Mouse (Mus musculus) limb, embryonic 11.5 days (tissue): ENCODE measurements around the gene Zap70. TPM values are rescaled to one million over a fixed set of nuclear protein-coding genes. Genes with fewer than 3 reads are reported as not detected.
"Not testable (repeated sequence)": the region's sequence is repeated elsewhere in the genome, so short reads cannot be mapped to it uniquely, and the experiment has no call there.

Experiments
- ATAC-seq: fragments of 200-750 bp; cut with Nextera tagmentation; 2 replicates; pipeline ENCODE4 v1.8.0; 2017; ENCODE audit warnings: low read depth; ENCODE audit not compliant: insufficient number of reproducible peaks, low FRiP score, low TSS enrichment
- DNase-seq: peaks from one replicate; pipeline ENCODE4 v3.0.0-alpha.2; 2015; ENCODE audit warnings: low spot score
- H3K27ac ChIP-seq: fragments of 300-500 bp; sonication (generic); replicated peaks from 2 replicates; pipeline ENCODE4 v1.5.1; 2014; ENCODE audit warnings: low read depth, mild to moderate bottlenecking, low read length
- H3K27me3 ChIP-seq: fragments of 300-500 bp; sonication (generic); 2 replicates; pipeline ENCODE4 v1.6.1; 2014; ENCODE audit warnings: mild to moderate bottlenecking, low read length, mixed read lengths; ENCODE audit not compliant: control insufficient read depth, insufficient read depth
- H3K36me3 ChIP-seq: fragments of 300-500 bp; sonication (generic); 2 replicates; pipeline ENCODE4 v1.6.1; 2014; ENCODE audit warnings: mild to moderate bottlenecking, low read length, moderate library complexity, mixed read lengths; ENCODE audit not compliant: control insufficient read depth, insufficient read depth
- H3K4me1 ChIP-seq: fragments of 300-500 bp; sonication (generic); 2 replicates; pipeline ENCODE4 v1.6.1; 2014; ENCODE audit warnings: low read length, mixed read lengths; ENCODE audit not compliant: control insufficient read depth, insufficient read depth
- H3K4me2 ChIP-seq: fragments of 300-500 bp; sonication (generic); 2 replicates; pipeline ENCODE4 v1.6.1; 2014; ENCODE audit warnings: low read depth, mild to moderate bottlenecking, moderate library complexity; ENCODE audit not compliant: severe bottlenecking
- H3K4me3 ChIP-seq: fragments of 300-500 bp; sonication (generic); 2 replicates; pipeline ENCODE4 v1.5.1; 2014; ENCODE audit warnings: low read depth, low read length
- H3K9ac ChIP-seq: fragments of 300-500 bp; sonication (generic); 2 replicates; pipeline ENCODE4 v1.6.1; 2014; ENCODE audit warnings: mild to moderate bottlenecking, low read length
- H3K9me3 ChIP-seq: fragments of 300-500 bp; sonication (generic); 2 replicates; pipeline ENCODE4 v1.6.1; 2016; ENCODE audit warnings: low read length; ENCODE audit not compliant: control insufficient read depth
- WGBS: fragments of 180-500 bp; shearing (Covaris S2); extraction: QIAGEN DNeasy Blood & Tissue Kit; methylation state at CpG from one replicate; pipeline ENCODE4 v1.1.7; 2014; 5-methylcytosine and 5-hydroxymethylcytosine counted together
- polyA plus RNA-seq: library from polyadenylated mRNA; unstranded; fragments of >200 nt; fragmentation: Nextera tagmentation; extraction: Ambion mirVana; gene quantifications from 2 replicates; pipeline ENCODE4 v1.2.1, GENCODE M21; 2014

The Zap70 gene
- polyA plus RNA-seq, 1 experiment from 2014 or later, result 0.32 TPM

GRCm38 (mm10) chr1:36821918-36822317 lies 60.3 kb downstream of the Zap70 start:
- H3K9me3 ChIP-seq, H3K9ac ChIP-seq, ATAC-seq, H3K4me2 ChIP-seq, H3K27me3 ChIP-seq, DNase-seq, H3K4me1 ChIP-seq, H3K4me3 ChIP-seq, H3K27ac ChIP-seq: not testable (repeated sequence)
- WGBS, result 92% methylated on average over 4 of the region's 4 CpGs
- H3K36me3 ChIP-seq, result peaks cover 13% of the 10 kb centered on the region

GRCm38 (mm10) chr1:36824356-36824755 lies 62.8 kb downstream of the Zap70 start:
- H3K4me1 ChIP-seq, result no peaks in the 10 kb centered on the region
- 94% methylated on average over 5 of the region's 5 CpGs for WGBS
- no peaks in the 10 kb centered on the region for H3K9me3 ChIP-seq
- H3K27me3 ChIP-seq, result no peaks in the 10 kb centered on the region
- no peak overlapping the region for H3K9ac ChIP-seq
- H3K27ac ChIP-seq, result no peak overlapping the region
- peaks cover 12% of the 10 kb centered on the region; the same call in 1 of the 2 replicates for H3K36me3 ChIP-seq
- H3K4me3 ChIP-seq, result no peak overlapping the region
- ATAC-seq (no peak), DNase-seq (no peak)
- H3K4me2 ChIP-seq, result no peak overlapping the region

GRCm38 (mm10) chr1:36830913-36831866 lies 69.6 kb downstream of the Zap70 start:
- Histone ChIP-seq H3K36me3 (peaks cover 11% of the 10 kb centered on the region; the same call in 1 of the 2 replicates), H3K27me3 (no peaks in the 10 kb centered on the region), H3K4me2 (peak overlapping the region; percentile 7; the same call in 1 of the 2 replicates), H3K27ac (peak overlapping the region; percentile 68), H3K4me3 (no peak overlapping the region), H3K9me3 (no peaks in the 10 kb centered on the region), H3K9ac (peak overlapping the region; percentile 7; the same call in 1 of the 2 replicates), H3K4me1 (peaks cover 5% of the 10 kb centered on the region; the same call in 1 of the 2 replicates)
- WGBS, result 52% methylated on average over 14 of the region's 14 CpGs
- no peak for ATAC-seq
- DNase-seq, result peak; percentile 25

Other genes with a start within 250 kb of the Zap70 start
- gene Cnnm3, start 249.9 kb upstream of the Zap70 start, polyA plus RNA-seq, result 4.8 and 6.0 TPM in 2 replicates
- gene Ankrd23, start 224.9 kb upstream of the Zap70 start, polyA plus RNA-seq, result 7.3 and 8.8 TPM in 2 replicates
- gene Gm42417, start 222.4 kb upstream of the Zap70 start, polyA plus RNA-seq, result 0.29 and 0.79 TPM in 2 replicates
- gene Ankrd39, start 214.4 kb upstream of the Zap70 start, polyA plus RNA-seq, result 16.0 and 17.4 TPM in 2 replicates
- gene Sema4c, start 203.4 kb upstream of the Zap70 start, polyA plus RNA-seq, result 4.0 and 4.4 TPM in 2 replicates
- gene Fam178b, start 78.6 kb upstream of the Zap70 start, polyA plus RNA-seq, result 0.36 and 1.4 TPM in 2 replicates
- gene Cox5b, start 70.3 kb upstream of the Zap70 start, polyA plus RNA-seq, result 490 and 518 TPM in 2 replicates
- 0.31 TPM in 1 of 2 replicates, not detected in the other for gene 4933424G06Rik, start 51.6 kb upstream of the Zap70 start, polyA plus RNA-seq
- gene Actr1b, start 47.4 kb upstream of the Zap70 start, polyA plus RNA-seq, result 108 and 123 TPM in 2 replicates
- gene Tmem131, start 181.9 kb downstream of the Zap70 start, polyA plus RNA-seq, result 16.6 and 18.4 TPM in 2 replicates